Mouse (Mus musculus) central nervous system, embryonic 18 days (tissue): ENCODE measurements around the gene Rexo4. TPM values are rescaled to one million over a fixed set of nuclear protein-coding genes. Genes with fewer than 3 reads are reported as not detected.

Source experiments
- polyA plus RNA-seq: library from polyadenylated mRNA; depleted of rRNA; stranded (reverse); fragments of >200 nt; gene quantifications from 2 replicates; pipeline ENCODE4 v1.2.3, GENCODE M21; 2012; rRNA removed

Gene Rexo4
- polyA plus RNA-seq = 50.7 and 53.4 TPM in 2 replicates

DNA sequence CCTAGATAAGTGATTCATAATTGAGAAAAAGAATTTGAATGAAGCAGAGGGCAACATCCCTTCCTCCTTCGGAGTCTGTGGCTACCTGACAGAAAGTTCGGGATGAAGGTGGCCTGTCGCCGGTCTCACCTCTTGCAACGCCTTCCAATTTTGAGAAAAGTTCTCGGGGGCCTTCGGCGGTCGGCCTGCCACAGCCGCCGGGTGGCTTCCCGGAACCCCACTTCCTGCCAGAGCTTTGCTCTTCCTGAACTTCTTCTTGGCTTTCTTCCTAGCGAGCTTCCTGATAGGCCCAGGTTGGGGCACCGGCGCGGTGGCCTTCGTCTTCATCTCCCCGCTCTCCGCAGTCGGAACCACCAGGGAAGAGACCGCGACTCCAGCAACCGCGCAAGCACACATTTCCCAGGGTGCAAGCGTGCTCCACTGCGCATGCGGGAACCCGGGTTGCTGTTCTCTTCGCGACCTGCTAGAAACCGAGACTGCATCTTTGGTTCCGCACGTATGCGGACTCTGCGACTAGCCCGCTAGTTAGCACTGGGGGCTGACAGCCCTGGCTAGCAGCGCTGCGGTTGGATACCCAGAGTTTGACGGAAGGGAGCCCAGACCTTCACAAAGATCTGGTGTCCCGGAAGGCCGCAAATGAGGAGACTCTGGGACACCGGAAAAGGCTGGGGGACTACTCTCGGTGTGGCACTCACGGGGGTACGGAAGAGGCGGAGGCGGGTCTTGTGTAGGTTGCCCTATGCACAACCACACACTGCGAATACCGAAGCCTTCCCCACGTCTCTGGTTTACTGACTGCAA lies at the start of gene Rexo4:
Gene Rexo4, minus strand, starts transcription at position 464 of the 801 bp plus-strand sequence.

DNA sequence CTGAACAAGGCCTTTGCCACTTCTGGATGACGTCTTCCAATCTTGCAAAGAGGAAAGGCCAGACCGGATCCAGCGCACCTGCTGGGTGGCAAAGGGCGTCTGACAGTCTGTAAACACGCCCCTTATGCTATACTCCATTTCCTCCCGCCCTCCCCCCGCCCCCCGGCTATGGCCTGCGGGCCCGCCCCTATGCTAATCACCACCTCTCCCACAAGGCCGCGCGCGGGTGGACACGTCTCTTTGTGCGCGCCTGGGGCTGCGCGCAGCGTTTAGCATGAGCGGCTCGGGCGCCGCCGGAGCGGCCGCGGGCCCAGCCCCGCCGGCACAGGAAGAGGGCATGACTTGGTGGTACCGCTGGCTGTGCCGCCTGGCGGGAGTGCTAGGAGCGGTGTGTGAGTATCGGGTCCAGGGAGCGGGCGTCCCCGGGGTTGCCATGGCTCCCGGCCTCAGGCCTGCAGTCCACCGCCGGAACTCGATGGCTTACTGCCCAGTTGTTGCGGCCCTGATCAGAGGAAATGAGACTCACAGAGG lies 45.6 kb upstream of the Rexo4 start, which contains the start of gene Cacfd1:
Gene Cacfd1, plus strand, starts transcription at position 213 of the 531 bp plus-strand sequence.

DNA sequence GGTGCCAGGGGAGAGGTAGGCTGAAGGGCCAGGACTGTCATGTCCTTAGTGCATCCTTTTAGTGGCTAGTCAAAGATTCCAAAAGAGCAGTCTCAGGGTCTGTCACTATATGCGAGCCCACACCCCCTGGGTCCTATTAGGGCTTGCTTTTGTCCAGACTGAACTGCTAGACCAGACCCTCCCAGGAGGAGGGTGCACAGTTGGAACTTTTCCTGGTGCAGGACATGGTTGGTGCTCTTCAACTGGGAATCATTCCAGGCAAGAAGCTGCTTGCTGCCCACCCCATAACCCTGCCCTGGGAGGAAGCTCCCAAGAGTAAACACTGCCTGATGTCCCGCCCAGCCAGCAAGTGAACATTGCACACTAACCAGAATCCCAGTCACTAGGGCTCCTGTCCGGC lies 8.9 kb upstream of the Rexo4 start, which contains the start of gene Adamts13:
Gene Adamts13, plus strand, starts transcription at position 301 of the 400 bp plus-strand sequence.

DNA sequence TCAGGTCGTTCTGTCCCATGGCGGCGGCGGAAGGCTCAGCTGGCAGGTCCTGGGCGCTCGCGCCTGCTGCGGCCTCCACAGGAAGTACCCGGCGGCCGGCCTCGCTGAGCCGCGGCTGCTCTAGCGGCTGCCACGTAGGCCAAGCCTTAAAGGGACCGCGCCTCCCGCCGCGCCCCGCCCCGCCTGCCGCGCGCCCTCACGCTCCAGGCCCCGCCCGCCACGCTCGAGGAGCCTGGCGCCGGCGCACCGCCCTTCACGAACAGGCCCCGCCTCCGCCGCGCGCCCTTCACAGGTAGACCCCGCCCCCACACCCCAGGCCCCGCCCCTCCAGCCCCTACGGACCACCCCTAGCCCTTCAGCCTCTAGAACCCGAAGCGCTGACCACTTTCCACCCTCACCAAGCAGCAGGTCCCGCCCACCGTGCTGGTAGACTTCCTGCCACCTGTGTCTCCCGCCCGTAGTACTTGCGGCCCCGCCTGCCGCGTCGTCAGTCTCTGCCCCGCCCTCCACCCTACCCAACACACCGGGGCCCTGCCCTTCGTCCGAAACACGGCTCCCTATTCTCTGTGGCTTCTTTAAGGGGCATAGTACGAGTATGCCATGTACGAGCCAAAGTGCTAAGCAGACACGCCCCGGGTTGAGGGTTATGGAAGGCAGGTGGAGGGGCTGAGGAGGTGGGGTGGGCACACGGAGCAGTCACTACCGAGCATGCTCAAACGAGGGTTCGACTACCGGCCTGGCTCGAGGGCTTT lies 30.7 kb downstream of the Rexo4 start, which contains the start of the genes Surf4 and Stkld1:
Gene Surf4, minus strand, starts transcription at position 625 of the 752 bp plus-strand sequence.
Gene Stkld1, plus strand, starts transcription at position 744 of the 752 bp plus-strand sequence.

DNA sequence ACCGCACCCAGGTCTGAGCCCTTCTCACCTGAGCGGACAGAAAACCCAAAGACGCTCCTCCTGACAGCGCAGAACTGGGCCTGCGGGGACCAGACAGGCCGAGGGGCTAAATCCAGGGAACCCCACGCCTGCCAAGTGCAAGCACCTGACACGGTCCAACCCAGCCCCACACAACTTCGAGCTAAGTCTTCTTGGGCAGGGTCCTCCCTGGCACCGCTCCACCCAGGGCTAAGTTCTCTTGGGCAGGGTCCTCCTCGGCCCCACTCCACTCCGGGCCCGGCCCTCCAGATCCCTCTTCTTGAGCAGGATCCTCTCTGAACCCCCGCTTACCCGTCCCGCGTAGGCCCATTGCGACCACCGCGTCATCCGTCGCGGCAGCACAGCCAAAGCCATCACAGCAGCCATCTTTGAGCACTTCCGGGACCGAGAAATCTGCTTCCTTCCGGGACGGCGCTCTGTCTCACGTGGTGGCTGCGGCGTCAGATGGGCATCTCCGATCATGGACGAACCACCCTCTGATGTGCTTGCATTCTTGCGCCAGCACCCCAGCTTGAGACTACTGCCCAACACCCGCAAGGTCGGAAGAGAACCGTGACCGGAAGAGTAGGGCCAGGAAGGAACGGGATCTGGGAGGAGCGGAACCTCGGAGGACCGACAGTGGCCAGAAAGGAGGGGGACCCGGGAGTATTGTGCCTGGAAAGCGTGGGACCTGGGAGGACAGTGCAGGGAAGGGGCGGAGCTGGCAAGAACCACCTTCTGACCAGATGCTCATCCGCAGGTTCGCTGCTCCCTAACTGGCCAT lies 48.1 kb downstream of the Rexo4 start, which contains the start of the genes Surf2 and Surf1:
Gene Surf2, plus strand, starts transcription at position 441 of the 802 bp plus-strand sequence.
Gene Surf1, minus strand, starts transcription at position 604 of the 802 bp plus-strand sequence.

DNA sequence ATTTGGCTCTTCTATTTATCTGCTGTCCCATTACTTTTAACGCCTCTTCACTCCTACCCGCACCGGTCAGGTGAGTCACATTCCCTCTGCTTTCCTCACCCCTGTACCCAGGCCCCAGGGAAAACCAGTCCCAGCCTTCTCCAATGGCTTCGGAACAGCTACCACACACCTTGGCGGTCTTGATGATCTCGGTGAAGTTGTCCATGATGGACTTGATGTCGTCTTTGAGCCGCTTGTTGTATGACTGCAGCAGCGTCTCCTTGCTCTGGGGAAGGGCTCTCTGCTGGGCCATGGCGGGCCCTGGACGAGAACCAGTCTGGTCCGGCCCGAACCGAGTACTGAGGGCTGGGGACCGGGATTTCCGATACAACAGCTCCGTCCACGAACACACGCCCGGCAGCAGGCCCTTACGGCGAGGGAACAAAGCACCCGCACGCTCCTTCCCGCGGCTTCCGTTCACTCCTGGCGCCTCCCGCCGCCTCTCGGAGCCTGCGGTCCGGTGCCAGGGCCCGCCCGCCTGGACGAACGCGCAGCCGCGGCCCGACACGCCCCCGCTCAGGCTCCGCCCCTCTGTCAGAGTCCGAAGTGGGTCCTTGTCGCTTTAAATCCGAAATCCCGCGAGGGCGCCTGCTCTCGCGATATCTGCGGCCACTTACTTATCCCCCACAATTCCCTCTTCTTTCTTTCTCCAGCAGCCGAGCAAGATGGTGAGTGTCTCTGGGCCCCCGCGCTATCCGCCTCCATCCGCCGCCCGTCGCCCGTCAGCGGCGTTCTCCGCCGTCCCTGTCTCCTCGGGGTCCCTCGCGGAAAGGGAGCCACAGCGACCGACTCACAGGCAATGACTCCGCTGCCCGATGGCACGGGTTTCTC lies 53.8 kb downstream of the Rexo4 start, which contains the start of the genes Med22 and Rpl7a:
Gene Med22, minus strand, starts transcription at position 554 of the 870 bp plus-strand sequence.
Gene Rpl7a, plus strand, starts transcription at position 641 of the 870 bp plus-strand sequence.

Other genes with a start within 250 kb of the Rexo4 start
- not detected in 2 replicates for gene Abo, start 99.4 kb downstream of the Rexo4 start, polyA plus RNA-seq
- gene Surf6, start 61.5 kb downstream of the Rexo4 start, polyA plus RNA-seq = 28.2 and 28.9 TPM in 2 replicates
- gene Med22, start 53.7 kb downstream of the Rexo4 start, polyA plus RNA-seq = 112 and 117 TPM in 2 replicates
- 1,447 and 1,537 TPM in 2 replicates for gene Rpl7a, start 53.6 kb downstream of the Rexo4 start, polyA plus RNA-seq
- 55.1 and 56.3 TPM in 2 replicates for gene Surf2, start 48.0 kb downstream of the Rexo4 start, polyA plus RNA-seq
- 87.0 and 91.3 TPM in 2 replicates for gene Surf1, start 47.9 kb downstream of the Rexo4 start, polyA plus RNA-seq
- 79.1 and 80.0 TPM in 2 replicates for gene Surf4, start 30.5 kb downstream of the Rexo4 start, polyA plus RNA-seq
- 0.12 and 0.16 TPM in 2 replicates for gene Stkld1, start 30.3 kb downstream of the Rexo4 start, polyA plus RNA-seq
- 0.21 and 0.44 TPM in 2 replicates for gene Adamts13, start 9.0 kb upstream of the Rexo4 start, polyA plus RNA-seq
- 80.8 and 83.9 TPM in 2 replicates for gene Cacfd1, start 45.5 kb upstream of the Rexo4 start, polyA plus RNA-seq
- gene Slc2a6, start 63.6 kb upstream of the Rexo4 start, polyA plus RNA-seq = 19.1 and 19.2 TPM in 2 replicates
- 0.10 and 1.7 TPM in 2 replicates for gene Mymk, start 107.8 kb upstream of the Rexo4 start, polyA plus RNA-seq
- 19.0 and 19.4 TPM in 2 replicates for gene Adamtsl2, start 115.0 kb upstream of the Rexo4 start, polyA plus RNA-seq
- gene Fam163b, start 178.1 kb upstream of the Rexo4 start, polyA plus RNA-seq = 19.3 and 25.3 TPM in 2 replicates
- 1.3 and 1.7 TPM in 2 replicates for gene Dbh, start 200.8 kb upstream of the Rexo4 start, polyA plus RNA-seq